Mouse (Mus musculus): ENCODE results near the gene Adgrb3. TPM values are rescaled to one million over a fixed set of nuclear protein-coding genes. Genes with fewer than 3 reads are reported as not detected.

Adgrb3 gene
- 0.32 and 0.43 TPM in 2 replicates for polyA plus RNA-seq (2014; fragmentation: Nextera tagmentation; extraction: Ambion mirVana)

DNA sequence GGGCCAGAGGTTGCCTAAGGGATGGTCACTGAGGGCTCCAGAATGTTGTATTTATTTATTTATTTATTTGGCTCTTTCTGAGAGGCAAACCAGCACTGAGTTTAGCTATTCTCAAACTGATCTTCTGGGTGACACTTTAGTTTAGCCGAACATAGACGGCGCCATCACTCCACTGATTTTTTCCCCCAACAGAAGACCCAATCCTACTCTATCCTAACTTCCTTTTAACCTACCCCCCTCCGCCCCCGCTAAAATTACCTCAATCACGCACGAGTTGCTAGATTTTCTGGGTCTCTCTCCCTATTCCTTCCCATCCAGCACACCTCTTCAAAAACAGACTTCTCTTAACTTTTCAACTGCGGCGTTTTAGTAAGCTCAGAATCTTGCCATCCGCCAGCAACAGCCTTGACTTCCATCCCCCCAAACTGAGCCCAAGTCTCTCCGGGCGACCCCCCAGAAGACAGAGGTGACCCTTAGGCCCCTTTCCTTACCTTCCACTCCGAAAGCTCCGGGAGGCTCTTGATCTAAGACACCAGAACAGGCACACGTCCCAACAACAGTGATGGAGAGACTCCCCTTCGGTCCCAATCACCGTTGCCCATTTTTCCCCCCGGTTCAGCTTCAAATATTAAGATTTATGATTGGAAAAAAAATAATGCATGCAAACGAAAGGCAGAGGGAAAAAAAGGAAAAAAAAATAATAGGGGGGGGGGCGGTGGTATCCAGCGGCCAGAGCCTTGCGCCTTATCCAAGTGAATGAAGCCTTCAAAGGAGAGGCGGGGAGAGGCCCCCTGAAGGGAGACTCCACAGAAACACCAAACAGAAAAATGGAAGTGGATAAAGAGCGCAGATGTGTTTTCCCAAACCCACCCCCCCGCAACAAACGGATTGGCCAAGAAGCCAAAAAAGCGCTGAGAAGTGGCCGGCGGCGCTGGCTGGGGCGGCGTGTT is at the start of gene Adgrb3:
Gene Adgrb3, minus strand, starts transcription at position 737 of the 950 bp plus-strand sequence.
- H3K4me1 ChIP-seq (replicated peaks; ENCODE audit: control insufficient read depth, insufficient read depth, low read length): no peaks in the 10 kb centered on the region
- no peak within 1 kb of the TSS for H3K27ac ChIP-seq (ENCODE audit: low read depth, low read length)
- DNase-seq (ENCODE audit: low spot score) (no peak), ATAC-seq (replicated peaks; ENCODE audit: low FRiP score) (no peak)
- H3K9me3 ChIP-seq (ENCODE audit: control insufficient read depth, low read length): no peaks in the 10 kb centered on the region
- no peaks in the 10 kb centered on the region for H3K36me3 ChIP-seq (ENCODE audit: control insufficient read depth, insufficient read depth, low read length)
- H3K4me3 ChIP-seq (ENCODE audit: low read depth, low read length): peak within 1 kb of the TSS; percentile 50
- no peak within 1 kb of the TSS for H3K9ac ChIP-seq (ENCODE audit: low read depth, low read length)
- peak within 1 kb of the TSS; percentile 65 for H3K4me2 ChIP-seq
- 11% methylated on average over 31 of the region's 32 CpGs for WGBS
- H3K27me3 ChIP-seq (replicated peaks; ENCODE audit: control insufficient read depth, insufficient read depth, low read length): peaks cover 28% of the 10 kb centered on the region

GRCm38 (mm10) chr1:25877526-25877925 is 48.0 kb upstream of the Adgrb3 start:
- no peak for ATAC-seq (replicated peaks; ENCODE audit: low FRiP score)
- no peak overlapping the region for H3K9ac ChIP-seq (ENCODE audit: low read depth, low read length)
- WGBS: 80% methylated on average over 5 of the region's 5 CpGs
- H3K27ac ChIP-seq (ENCODE audit: low read depth, low read length): no peak overlapping the region
- H3K4me3 ChIP-seq (ENCODE audit: low read depth, low read length): no peak overlapping the region
- no peaks in the 10 kb centered on the region for H3K36me3 ChIP-seq (ENCODE audit: control insufficient read depth, insufficient read depth, low read length)
- no peaks in the 10 kb centered on the region for H3K27me3 ChIP-seq (replicated peaks; ENCODE audit: control insufficient read depth, insufficient read depth, low read length)
- H3K9me3 ChIP-seq (ENCODE audit: control insufficient read depth, low read length): no peaks in the 10 kb centered on the region
- no peaks in the 10 kb centered on the region for H3K4me1 ChIP-seq (replicated peaks; ENCODE audit: control insufficient read depth, insufficient read depth, low read length)
- no peak for DNase-seq (ENCODE audit: low spot score)
- no peak overlapping the region for H3K4me2 ChIP-seq

DNA sequence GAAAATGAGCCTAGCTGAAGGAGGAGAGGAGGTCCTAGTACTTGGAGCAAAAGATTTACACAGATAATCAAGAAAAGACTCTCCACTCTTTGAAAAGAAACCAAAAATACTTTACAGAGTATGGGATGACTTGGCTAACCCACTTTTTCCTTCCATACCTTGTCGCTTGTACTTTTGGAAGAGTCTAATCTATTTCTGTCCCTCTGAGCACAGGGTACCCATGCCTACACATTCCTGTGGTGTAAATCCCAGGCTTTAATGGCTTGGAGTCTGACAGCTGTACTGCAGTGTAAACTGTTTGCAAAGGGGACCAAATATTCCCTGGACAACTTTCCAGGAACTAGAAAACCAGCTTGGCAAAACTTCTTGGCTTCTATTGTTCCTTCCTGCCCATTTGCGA is 28.0 kb upstream of the Adgrb3 start:
- DNase-seq (ENCODE audit: low spot score): no peak
- H3K36me3 ChIP-seq (ENCODE audit: control insufficient read depth, insufficient read depth, low read length): no peaks in the 10 kb centered on the region
- 87% methylated on average over 2 of the region's 2 CpGs for WGBS
- H3K9ac ChIP-seq (ENCODE audit: low read depth, low read length): no peak overlapping the region
- no peaks in the 10 kb centered on the region for H3K27me3 ChIP-seq (replicated peaks; ENCODE audit: control insufficient read depth, insufficient read depth, low read length)
- no peaks in the 10 kb centered on the region for H3K4me1 ChIP-seq (replicated peaks; ENCODE audit: control insufficient read depth, insufficient read depth, low read length)
- no peaks in the 10 kb centered on the region for H3K9me3 ChIP-seq (ENCODE audit: control insufficient read depth, low read length)
- no peak overlapping the region for H3K27ac ChIP-seq (ENCODE audit: low read depth, low read length)
- H3K4me2 ChIP-seq: no peak overlapping the region
- H3K4me3 ChIP-seq (ENCODE audit: low read depth, low read length): no peak overlapping the region
- ATAC-seq (replicated peaks; ENCODE audit: low FRiP score): no peak

DNA sequence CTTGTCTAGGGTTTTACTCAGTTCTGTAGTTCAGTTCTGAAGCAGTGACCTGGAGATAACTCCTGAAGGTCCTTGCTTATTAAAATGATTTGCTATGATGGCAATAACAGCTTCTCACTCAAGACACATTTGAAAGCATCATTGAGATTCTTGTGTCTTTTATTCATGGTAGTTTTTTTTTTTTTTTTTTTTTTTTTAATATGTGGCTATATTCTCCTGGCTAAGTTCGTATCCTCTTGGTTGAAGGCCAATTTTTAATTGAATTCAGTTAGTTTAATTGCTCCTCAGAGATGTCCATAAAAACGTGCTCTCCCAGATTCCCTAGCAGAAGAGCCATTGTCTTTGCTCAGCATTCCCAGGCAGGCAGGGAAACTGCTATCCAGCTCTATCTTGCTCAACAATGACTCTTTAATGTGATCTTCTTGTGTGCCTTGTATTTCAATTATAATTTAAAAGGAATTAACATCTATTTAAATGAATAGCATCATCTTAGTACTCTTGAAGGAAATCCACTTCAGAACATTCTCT is 25.0 kb upstream of the Adgrb3 start:
- ATAC-seq (replicated peaks; ENCODE audit: low FRiP score) (no peak), DNase-seq (ENCODE audit: low spot score) (no peak)
- no peaks in the 10 kb centered on the region for H3K36me3 ChIP-seq (ENCODE audit: control insufficient read depth, insufficient read depth, low read length)
- no peaks in the 10 kb centered on the region for H3K9me3 ChIP-seq (ENCODE audit: control insufficient read depth, low read length)
- H3K27ac ChIP-seq (ENCODE audit: low read depth, low read length): no peak overlapping the region
- no peak overlapping the region for H3K4me3 ChIP-seq (ENCODE audit: low read depth, low read length)
- H3K4me1 ChIP-seq (replicated peaks; ENCODE audit: control insufficient read depth, insufficient read depth, low read length): no peaks in the 10 kb centered on the region
- H3K4me2 ChIP-seq: no peak overlapping the region
- H3K27me3 ChIP-seq (replicated peaks; ENCODE audit: control insufficient read depth, insufficient read depth, low read length): no peaks in the 10 kb centered on the region
- WGBS: 43% methylated on average over 2 of the region's 2 CpGs
- no peak overlapping the region for H3K9ac ChIP-seq (ENCODE audit: low read depth, low read length)

- DNase-seq (ENCODE audit: low spot score): no peak
- Histone ChIP-seq H3K9ac (ENCODE audit: low read depth, low read length) (no peak overlapping the region), H3K27me3 (replicated peaks; ENCODE audit: control insufficient read depth, insufficient read depth, low read length) (peaks cover 28% of the 10 kb centered on the region), H3K4me1 (replicated peaks; ENCODE audit: control insufficient read depth, insufficient read depth, low read length) (no peaks in the 10 kb centered on the region), H3K4me2 (no peak overlapping the region), H3K27ac (ENCODE audit: low read depth, low read length) (no peak overlapping the region), H3K36me3 (ENCODE audit: control insufficient read depth, insufficient read depth, low read length) (no peaks in the 10 kb centered on the region), H3K4me3 (ENCODE audit: low read depth, low read length) (no peak overlapping the region), H3K9me3 (ENCODE audit: control insufficient read depth, low read length) (no peaks in the 10 kb centered on the region)
- 69% methylated on average over 6 of the region's 6 CpGs for WGBS
- ATAC-seq (replicated peaks; ENCODE audit: low FRiP score): no peak
Measured at GRCm38 (mm10) chr1:25832260-25832659, 2.8 kb upstream of the Adgrb3 start.

DNA sequence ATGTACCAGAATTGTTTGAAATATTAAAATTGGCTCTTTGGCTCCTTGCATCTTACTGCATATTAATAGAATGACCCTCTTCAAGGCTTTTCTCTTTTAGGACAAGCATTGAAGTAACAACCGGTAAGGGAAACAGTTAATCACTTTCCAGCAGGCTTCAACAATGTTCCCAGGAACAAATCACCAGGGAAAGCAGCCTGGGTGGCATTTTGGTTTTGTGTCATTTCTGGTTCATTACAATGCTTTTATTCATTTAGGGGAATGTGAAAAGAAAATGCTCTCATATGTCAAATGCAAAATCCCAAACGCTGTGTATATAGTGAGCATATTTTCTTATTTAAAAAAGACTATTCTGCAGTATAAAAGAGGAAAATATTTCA is 2.0 kb upstream of the Adgrb3 start:
- ATAC-seq (replicated peaks; ENCODE audit: low FRiP score) (no peak), DNase-seq (ENCODE audit: low spot score) (no peak)
- 58% methylated on average over 2 of the region's 2 CpGs for WGBS
- Histone ChIP-seq H3K27ac (ENCODE audit: low read depth, low read length) (no peak overlapping the region), H3K36me3 (ENCODE audit: control insufficient read depth, insufficient read depth, low read length) (no peaks in the 10 kb centered on the region), H3K9me3 (ENCODE audit: control insufficient read depth, low read length) (no peaks in the 10 kb centered on the region), H3K9ac (ENCODE audit: low read depth, low read length) (no peak overlapping the region), H3K4me1 (replicated peaks; ENCODE audit: control insufficient read depth, insufficient read depth, low read length) (no peaks in the 10 kb centered on the region), H3K4me2 (no peak overlapping the region), H3K27me3 (replicated peaks; ENCODE audit: control insufficient read depth, insufficient read depth, low read length) (peaks cover 28% of the 10 kb centered on the region), H3K4me3 (ENCODE audit: low read depth, low read length) (no peak overlapping the region)

DNA sequence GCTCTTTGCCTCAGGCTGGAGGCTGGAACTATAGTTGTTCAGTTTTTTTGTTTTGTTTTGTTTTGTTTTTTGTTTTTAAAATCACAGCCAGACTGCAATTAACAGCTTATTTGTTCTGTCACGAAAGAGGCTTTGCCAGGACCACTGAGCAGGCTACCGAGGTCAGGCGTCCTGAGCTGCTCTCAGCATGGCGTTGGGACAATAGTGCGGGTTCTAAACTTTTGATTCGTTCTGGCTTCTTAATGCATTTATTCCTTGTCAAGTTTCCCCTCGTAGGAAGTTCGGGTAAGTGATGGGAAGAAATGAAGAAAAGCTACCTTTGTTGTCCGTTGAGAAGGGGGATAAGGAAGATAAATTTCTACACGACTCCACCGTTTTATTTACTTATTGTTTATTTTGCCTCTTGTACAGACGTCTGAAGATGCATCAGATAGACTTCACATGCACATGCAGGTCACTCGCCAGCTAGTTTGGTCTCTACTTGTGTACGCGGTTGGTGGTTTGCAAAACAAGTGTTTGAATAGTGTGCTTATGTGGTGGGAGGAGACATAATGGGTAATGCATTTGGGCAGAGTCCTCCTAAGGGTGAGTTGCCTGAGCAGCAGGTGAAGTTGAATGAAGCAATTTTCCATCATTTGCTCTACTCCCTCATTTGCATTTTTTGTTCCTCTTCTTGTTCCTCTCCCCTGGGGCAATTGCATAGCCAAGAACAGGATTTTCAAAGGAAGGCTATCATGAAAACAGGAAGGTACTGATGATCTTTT is 1.4 kb upstream of the Adgrb3 start:
- Histone ChIP-seq H3K4me2 (peak overlapping the region; percentile 65), H3K9ac (ENCODE audit: low read depth, low read length) (no peak overlapping the region), H3K9me3 (ENCODE audit: control insufficient read depth, low read length) (no peaks in the 10 kb centered on the region), H3K4me3 (ENCODE audit: low read depth, low read length) (no peak overlapping the region), H3K4me1 (replicated peaks; ENCODE audit: control insufficient read depth, insufficient read depth, low read length) (no peaks in the 10 kb centered on the region), H3K36me3 (ENCODE audit: control insufficient read depth, insufficient read depth, low read length) (no peaks in the 10 kb centered on the region), H3K27me3 (replicated peaks; ENCODE audit: control insufficient read depth, insufficient read depth, low read length) (peaks cover 28% of the 10 kb centered on the region), H3K27ac (ENCODE audit: low read depth, low read length) (no peak overlapping the region)
- DNase-seq (ENCODE audit: low spot score) (no peak), ATAC-seq (replicated peaks; ENCODE audit: low FRiP score) (no peak)
- 8% methylated on average over 15 of the region's 15 CpGs for WGBS

GRCm38 (mm10) chr1:25829921-25830751 is 629 bp upstream of the Adgrb3 start:
- H3K4me1 ChIP-seq (replicated peaks; ENCODE audit: control insufficient read depth, insufficient read depth, low read length): no peaks in the 10 kb centered on the region
- no peak overlapping the region for H3K9ac ChIP-seq (ENCODE audit: low read depth, low read length)
- H3K36me3 ChIP-seq (ENCODE audit: control insufficient read depth, insufficient read depth, low read length): no peaks in the 10 kb centered on the region
- peak overlapping the region; percentile 65 for H3K4me2 ChIP-seq
- no peak overlapping the region for H3K27ac ChIP-seq (ENCODE audit: low read depth, low read length)
- peak; percentile 48 for DNase-seq (ENCODE audit: low spot score)
- H3K4me3 ChIP-seq (ENCODE audit: low read depth, low read length): peak overlapping the region; percentile 50
- WGBS: under 1% methylated on average over 52 of the region's 99 CpGs
- peak; percentile 45; the same call in 1 of the 2 replicates for ATAC-seq (replicated peaks; ENCODE audit: low FRiP score)
- H3K27me3 ChIP-seq (replicated peaks; ENCODE audit: control insufficient read depth, insufficient read depth, low read length): peaks cover 28% of the 10 kb centered on the region
- H3K9me3 ChIP-seq (ENCODE audit: control insufficient read depth, low read length): no peaks in the 10 kb centered on the region

All from liver, embryonic 11.5 days (tissue).